Mouse (Mus musculus) forebrain, postnatal 0 days (tissue): ENCODE results near the gene Cfi. TPM values are rescaled to one million over a fixed set of nuclear protein-coding genes. Genes with fewer than 3 reads are reported as not detected.

Source experiments
- ATAC-seq: fragments of 200-750 bp; cut with Nextera tagmentation; 2 replicates; pipeline ENCODE4 v1.8.0; 2017; ENCODE audit warnings: mild to moderate bottlenecking, moderate library complexity
- DNase-seq: peaks from one replicate; pipeline ENCODE4 v3.0.0-alpha.2; 2015
- H3K27ac ChIP-seq: fragments of 300-500 bp; sonication (generic); 2 replicates; pipeline ENCODE4 v1.5.1; 2014; ENCODE audit warnings: low read depth, mild to moderate bottlenecking, antibody characterized with exemption, low read length, moderate library complexity, mixed read lengths
- H3K27me3 ChIP-seq: fragments of 300-500 bp; sonication (generic); 2 replicates; pipeline ENCODE4 v1.6.1; 2014; ENCODE audit warnings: mild to moderate bottlenecking, low read length, mixed read lengths; ENCODE audit not compliant: insufficient read depth
- H3K36me3 ChIP-seq: fragments of 300-500 bp; sonication (generic); 2 replicates; pipeline ENCODE4 v1.6.1; 2014; ENCODE audit warnings: mild to moderate bottlenecking, moderate library complexity; ENCODE audit not compliant: insufficient read depth
- H3K4me1 ChIP-seq: fragments of 300-500 bp; sonication (generic); 2 replicates; pipeline ENCODE4 v1.6.1; 2014; ENCODE audit warnings: antibody characterized with exemption; ENCODE audit not compliant: insufficient read depth
- H3K4me2 ChIP-seq: fragments of 300-500 bp; sonication (generic); 2 replicates; pipeline ENCODE4 v1.6.1; 2014; ENCODE audit warnings: low read depth, mild to moderate bottlenecking, moderate library complexity
- H3K4me3 ChIP-seq: fragments of 300-500 bp; sonication (generic); 2 replicates; pipeline ENCODE4 v1.5.1; 2014; ENCODE audit warnings: low read depth, low read length, mixed read lengths
- H3K9ac ChIP-seq: fragments of 300-500 bp; sonication (generic); 2 replicates; pipeline ENCODE4 v1.6.1; 2014; ENCODE audit warnings: mild to moderate bottlenecking
- H3K9me3 ChIP-seq: fragments of 300-500 bp; sonication (generic); 2 replicates; pipeline ENCODE4 v1.6.1; 2016; ENCODE audit warnings: low read length
- CTCF ChIP-seq: sonication (generic); IDR thresholded peaks from 2 replicates; pipeline ENCODE4 v1.5.1; 2016; ENCODE audit warnings: antibody characterized with exemption, control low read depth, low read depth
- WGBS: fragments of 180-500 bp; shearing (Covaris S2); extraction: QIAGEN DNeasy Blood & Tissue Kit; methylation state at CpG from one replicate; pipeline ENCODE4 v1.1.7; 2014; 5-methylcytosine and 5-hydroxymethylcytosine counted together
- polyA plus RNA-seq: library from polyadenylated mRNA; unstranded; fragments of >200 nt; fragmentation: Nextera tagmentation; extraction: Ambion mirVana; gene quantifications from 2 replicates; pipeline ENCODE4 v1.2.1, GENCODE M21; 2015
- total RNA-seq: library from RNA; depleted of rRNA; stranded (reverse); fragments of >200 nt; gene quantifications from 2 replicates; pipeline ENCODE4 v1.2.3, GENCODE M21; 2014; rRNA removed

Cfi gene
- total RNA-seq, result not detected in 2 replicates
- polyA plus RNA-seq, result 0.24 and 0.33 TPM in 2 replicates

DNA sequence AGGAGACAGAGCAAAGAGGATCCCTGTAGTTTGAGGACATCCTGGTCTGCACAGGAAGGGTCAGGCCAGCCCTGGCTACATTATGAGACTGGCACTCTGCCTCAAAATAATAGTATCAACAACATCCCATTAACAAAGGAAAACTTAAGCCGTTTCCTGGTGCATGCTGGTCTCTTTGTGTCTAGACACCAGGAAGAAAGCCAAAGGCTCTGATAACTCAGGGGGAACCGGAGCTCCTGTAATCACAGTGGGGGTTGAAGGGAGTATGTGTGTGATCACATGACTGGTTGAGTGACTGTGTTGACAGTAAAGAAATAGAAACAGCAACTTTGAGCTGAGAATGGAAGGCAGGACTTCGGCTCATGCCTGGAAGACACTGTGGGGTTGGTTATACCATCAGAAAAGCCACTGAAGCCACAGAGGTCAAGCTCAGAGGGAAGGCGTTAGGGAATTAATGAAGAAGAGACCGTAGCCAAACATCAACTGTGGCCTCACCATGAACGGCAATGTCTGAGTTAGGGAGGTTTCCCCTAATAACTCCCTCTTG lies at the start of gene Cfi:
Cfi (plus strand) TSS at position 497 of the 547 bp plus-strand sequence.
- 69% methylated on average over 6 of the region's 6 CpGs for WGBS
- TF ChIP-seq CTCF, result no peak
- H3K27me3 ChIP-seq, result no peaks in the 10 kb centered on the region
- H3K9me3 ChIP-seq, result no peaks in the 10 kb centered on the region
- H3K4me3 ChIP-seq, result no peak within 1 kb of the TSS
- no peaks in the 10 kb centered on the region for H3K36me3 ChIP-seq
- H3K9ac ChIP-seq, result no peak within 1 kb of the TSS
- no peak within 1 kb of the TSS for H3K4me2 ChIP-seq
- no peak within 1 kb of the TSS for H3K27ac ChIP-seq
- no peak for DNase-seq
- H3K4me1 ChIP-seq, result no peaks in the 10 kb centered on the region
- no peak for ATAC-seq

DNA sequence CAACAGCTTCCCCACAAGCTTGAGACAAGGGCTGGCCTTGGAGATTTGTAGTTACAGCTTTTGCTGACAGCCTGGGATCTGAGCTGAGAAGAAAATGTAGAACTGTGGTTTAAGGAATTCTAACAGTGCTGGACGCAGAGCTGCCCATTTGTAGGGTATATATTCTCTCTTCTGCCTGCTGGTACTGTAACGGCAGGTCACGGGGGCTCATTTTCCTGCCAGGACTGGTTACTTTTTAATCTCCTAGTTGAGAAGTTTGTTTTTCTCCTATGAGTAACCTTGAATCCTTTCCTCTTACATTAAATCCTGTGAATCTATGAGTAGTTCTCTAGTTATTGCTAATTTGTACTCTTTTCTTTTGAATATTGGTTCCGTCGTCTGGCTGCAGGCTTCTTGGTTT lies 41.9 kb upstream of the Cfi start:
- H3K4me1 ChIP-seq, result no peaks in the 10 kb centered on the region
- no peak overlapping the region for H3K9ac ChIP-seq
- H3K27ac ChIP-seq, result no peak overlapping the region
- DNase-seq (no peak), ATAC-seq (no peak)
- no peaks in the 10 kb centered on the region for H3K36me3 ChIP-seq
- no peak for TF ChIP-seq CTCF
- H3K27me3 ChIP-seq, result no peaks in the 10 kb centered on the region
- H3K4me3 ChIP-seq, result no peak overlapping the region
- no peak overlapping the region for H3K4me2 ChIP-seq
- no peaks in the 10 kb centered on the region for H3K9me3 ChIP-seq
- 80% methylated on average over 5 of the region's 5 CpGs for WGBS

DNA sequence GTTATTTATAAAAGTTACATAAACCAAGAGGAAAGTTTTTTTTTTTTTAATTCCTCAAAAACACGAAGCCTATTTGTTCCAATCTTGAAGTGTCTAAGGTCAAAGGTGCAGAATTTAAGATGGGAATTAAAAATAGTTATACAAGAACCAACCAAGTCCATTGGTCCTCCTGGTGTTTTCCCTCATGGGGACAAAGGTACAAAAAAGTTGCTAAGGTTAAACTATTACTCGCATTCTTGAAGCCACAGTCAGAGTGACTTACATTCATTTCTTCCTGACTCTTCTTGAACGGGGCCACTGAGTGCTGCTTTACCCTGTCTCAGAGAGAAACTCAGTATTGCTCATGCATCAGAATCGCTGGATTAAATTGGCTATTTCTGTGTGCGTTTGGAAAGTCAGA lies 38.3 kb upstream of the Cfi start:
- no peak overlapping the region for H3K4me2 ChIP-seq
- TF ChIP-seq CTCF, result no peak
- WGBS, result 84% methylated on average over 5 of the region's 5 CpGs
- no peaks in the 10 kb centered on the region for H3K9me3 ChIP-seq
- H3K4me1 ChIP-seq, result no peaks in the 10 kb centered on the region
- H3K36me3 ChIP-seq, result no peaks in the 10 kb centered on the region
- no peak overlapping the region for H3K27ac ChIP-seq
- no peak overlapping the region for H3K9ac ChIP-seq
- DNase-seq (no peak), ATAC-seq (no peak)
- H3K4me3 ChIP-seq, result no peak overlapping the region
- H3K27me3 ChIP-seq, result no peaks in the 10 kb centered on the region

DNA sequence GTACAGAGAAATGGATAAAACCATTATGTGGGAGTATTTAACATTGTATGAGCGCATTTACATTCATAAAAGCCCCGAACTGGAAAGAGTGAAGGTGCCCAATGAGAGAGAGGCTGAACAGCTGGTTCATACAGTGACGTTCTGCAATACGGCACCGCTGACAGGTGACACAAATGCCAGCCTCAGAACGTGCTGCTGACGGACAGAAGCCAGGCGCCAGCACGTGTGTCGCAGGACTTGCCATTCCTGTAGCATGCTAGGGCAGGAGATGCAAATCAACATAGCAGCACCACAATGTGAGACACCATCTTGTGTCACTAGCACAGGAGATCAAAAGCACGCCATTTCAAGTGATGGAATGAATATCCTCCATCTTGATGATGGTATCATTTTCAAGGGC lies 37.1 kb upstream of the Cfi start:
- TF ChIP-seq CTCF, result no peak
- Histone ChIP-seq H3K4me2 (no peak overlapping the region), H3K27me3 (no peaks in the 10 kb centered on the region), H3K9ac (no peak overlapping the region), H3K4me1 (no peaks in the 10 kb centered on the region), H3K27ac (no peak overlapping the region), H3K36me3 (no peaks in the 10 kb centered on the region), H3K9me3 (no peaks in the 10 kb centered on the region), H3K4me3 (no peak overlapping the region)
- DNase-seq (no peak), ATAC-seq (no peak)
- WGBS, result 82% methylated on average over 11 of the region's 11 CpGs

DNA sequence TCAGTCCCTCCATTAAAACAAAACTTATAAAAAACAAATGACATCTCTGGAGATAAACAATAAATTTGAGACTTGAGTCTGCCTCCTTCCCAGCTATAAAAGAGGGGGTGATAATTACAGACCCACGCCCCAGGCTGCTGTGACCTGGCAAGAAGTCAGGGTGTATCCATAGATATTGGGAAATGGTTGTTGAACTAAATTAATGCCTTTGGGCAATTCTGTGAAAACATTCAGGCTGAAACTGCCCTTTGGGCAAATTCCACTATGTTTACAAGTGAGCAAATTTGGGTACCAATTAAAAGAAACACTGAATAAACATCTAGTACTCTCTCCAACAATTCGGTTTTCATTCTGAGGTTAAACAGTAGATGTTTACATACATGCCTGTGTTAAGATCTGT lies 36.7 kb upstream of the Cfi start:
- Histone ChIP-seq H3K27me3 (no peaks in the 10 kb centered on the region), H3K36me3 (no peaks in the 10 kb centered on the region), H3K9me3 (no peaks in the 10 kb centered on the region), H3K9ac (no peak overlapping the region), H3K4me3 (no peak overlapping the region), H3K4me2 (no peak overlapping the region), H3K27ac (no peak overlapping the region), H3K4me1 (no peaks in the 10 kb centered on the region)
- ATAC-seq (no peak), DNase-seq (no peak)
- WGBS, result 75% methylated on average over 2 of the region's 2 CpGs
- no peak for TF ChIP-seq CTCF

DNA sequence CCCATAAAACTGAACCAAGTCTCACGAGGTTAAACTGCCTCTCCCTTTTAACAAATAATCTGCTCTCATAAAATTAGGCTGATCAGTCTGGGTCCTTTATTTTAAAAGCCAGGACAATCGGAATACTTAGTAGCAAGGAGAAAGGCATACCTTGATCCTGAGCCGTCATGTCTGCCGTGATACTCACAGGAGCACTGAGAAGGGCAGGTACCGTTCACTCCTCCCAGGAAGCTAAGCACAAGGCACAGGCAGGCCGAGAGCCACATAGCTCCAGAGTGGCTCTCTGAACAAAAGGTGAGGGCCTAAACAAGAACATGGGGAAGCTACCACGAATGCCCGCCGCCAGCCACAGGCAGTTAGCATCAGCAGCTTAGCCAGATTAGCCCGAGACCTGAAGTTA lies 31.9 kb upstream of the Cfi start, which contains the start of gene Lrit3:
Lrit3 (minus strand) TSS at position 266 of the 400 bp plus-strand sequence.
- H3K4me2 ChIP-seq, result no peak within 1 kb of the TSS

DNA sequence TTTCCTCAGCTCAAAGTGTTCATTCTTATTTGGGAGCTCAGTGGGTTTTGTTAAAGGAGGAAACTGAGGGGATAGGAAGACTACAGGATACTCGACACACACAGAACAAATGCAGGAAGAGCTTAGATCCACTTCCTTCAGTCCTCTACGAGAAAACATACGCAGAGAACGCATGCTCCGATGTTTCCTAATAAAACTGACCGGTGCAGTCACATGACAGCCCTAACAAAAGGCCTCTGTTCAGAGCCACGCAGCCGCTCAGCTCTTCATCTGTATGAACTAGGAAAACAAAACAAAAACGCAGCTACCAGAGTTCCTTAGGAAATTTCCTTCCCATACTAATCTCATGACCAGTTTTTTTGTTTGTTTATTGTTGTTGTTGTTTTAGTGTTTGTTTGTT lies 14.8 kb upstream of the Cfi start:
- DNase-seq (no peak), ATAC-seq (no peak)
- H3K9ac ChIP-seq, result no peak overlapping the region
- TF ChIP-seq CTCF, result no peak
- H3K36me3 ChIP-seq, result peaks cover 27% of the 10 kb centered on the region
- 58% methylated on average over 9 of the region's 9 CpGs for WGBS
- H3K4me2 ChIP-seq, result no peak overlapping the region
- no peak overlapping the region for H3K4me3 ChIP-seq
- no peak overlapping the region for H3K27ac ChIP-seq
- H3K27me3 ChIP-seq, result no peaks in the 10 kb centered on the region
- no peaks in the 10 kb centered on the region for H3K4me1 ChIP-seq
- no peaks in the 10 kb centered on the region for H3K9me3 ChIP-seq

More for the DNA sequence above, 31.9 kb upstream of the Cfi start, which contains the start of gene Lrit3:
- Histone ChIP-seq H3K36me3 (no peaks in the 10 kb centered on the region), H3K27me3 (no peaks in the 10 kb centered on the region), H3K4me1 (no peaks in the 10 kb centered on the region), H3K27ac (no peak within 1 kb of the TSS), H3K9me3 (no peaks in the 10 kb centered on the region), H3K4me3 (no peak within 1 kb of the TSS), H3K9ac (no peak within 1 kb of the TSS)
- 78% methylated on average over 10 of the region's 10 CpGs for WGBS
- no peak for TF ChIP-seq CTCF
- DNase-seq (no peak), ATAC-seq (no peak)
